Mouse (Mus musculus) liver, postnatal 0 days (tissue): ENCODE measurements around the gene Zcchc12.

Experiments
- CTCF ChIP-seq: sonication (generic); IDR thresholded peaks from 2 replicates; pipeline ENCODE4 v1.5.1; 2016; ENCODE audit warnings: antibody characterized with exemption, low read depth
- EP300 ChIP-seq: IDR thresholded peaks from 2 replicates; pipeline ENCODE4 v1.6.1; 2016; ENCODE audit warnings: antibody characterized with exemption, low read depth, mild to moderate bottlenecking

DNA sequence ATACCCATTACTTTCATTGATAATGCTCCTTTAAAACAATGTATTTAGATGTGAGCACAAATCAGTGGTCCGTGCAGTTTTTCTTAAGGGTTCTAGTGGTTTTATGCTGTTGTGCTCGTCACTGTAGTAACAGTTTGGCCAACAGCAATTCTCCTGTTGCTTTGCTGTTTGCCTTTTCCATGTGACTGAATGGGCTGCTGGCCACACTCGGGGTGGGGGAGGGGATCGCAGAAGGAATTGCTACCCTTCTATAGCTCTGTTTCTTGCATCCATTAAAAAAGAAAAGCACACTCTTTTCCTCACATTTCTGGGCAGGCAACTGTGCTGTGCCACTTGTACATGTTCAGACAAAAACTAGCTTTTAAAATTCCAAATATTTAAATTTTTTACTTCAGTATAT, 34.1 kb upstream of the Zcchc12 start:
- no peak for TF ChIP-seq CTCF
- TF ChIP-seq EP300, result no peak
